Mouse (Mus musculus): Measurements from ENCODE around the gene Plxna4.

GRCm38 (mm10) chr6:32377181-32377580 lies 210.8 kb downstream of the Plxna4 start:
- TF ChIP-seq EP300 (IDR thresholded peaks at IDR 0.05), result no peak
- TF ChIP-seq CTCF (IDR thresholded peaks at IDR 0.05), result no peak
